Mouse (Mus musculus) left cerebral cortex, postnatal 14 days (tissue): Measurements from ENCODE around the gene Msx1. TPM values are rescaled to one million over a fixed set of nuclear protein-coding genes. Genes with fewer than 3 reads are reported as not detected.
"Not testable (repeated sequence)": the region's sequence is repeated elsewhere in the genome, so short reads cannot be mapped to it uniquely, and the experiment has no call there.

Experiments used
- DNase-seq, 2 experiments: peaks; one replicate each; pipeline ENCODE4 v3.0.0; 2021 to 2022; ENCODE audit warnings: low spot score in 2 of 2, mixed read lengths in 1 of 2
- intact Hi-C: fragments of 180-260 bp; cut with DNase I; formaldehyde crosslinking; loops from one replicate; pipeline ENCODE4 v1.15.1; 2025
- long read RNA-seq, 2 experiments: library from polyadenylated mRNA; stranded (forward); transcript quantifications; one replicate each; pipeline ENCODE4 v2.0.0; 2021
- total RNA-seq, 2 experiments: library from RNA; stranded (reverse); gene quantifications; 2 replicates each; pipeline ENCODE4 v1.2.3; 2021

The Msx1 gene
- total RNA-seq: 1 to 10 TPM; 3.1 to 4.1 TPM
- long read RNA-seq, experiment 1, transcript Msx1-201 (2 exons, 1,935 nt): major isoform, 5 of 5 reads
- long read RNA-seq, experiment 1, partial matches to known transcripts: 0 of 5 reads
- long read RNA-seq, experiment 1, other reads (novel, unspliced or antisense): 0 of 5 reads
- long read RNA-seq, experiment 2, transcript Msx1-201 (2 exons, 1,935 nt): major isoform, 15 of 16 reads
- long read RNA-seq, experiment 2, partial matches to known transcripts: 0 of 16 reads
- long read RNA-seq, experiment 2, other reads (novel, unspliced or antisense): 0 of 16 reads

DNA sequence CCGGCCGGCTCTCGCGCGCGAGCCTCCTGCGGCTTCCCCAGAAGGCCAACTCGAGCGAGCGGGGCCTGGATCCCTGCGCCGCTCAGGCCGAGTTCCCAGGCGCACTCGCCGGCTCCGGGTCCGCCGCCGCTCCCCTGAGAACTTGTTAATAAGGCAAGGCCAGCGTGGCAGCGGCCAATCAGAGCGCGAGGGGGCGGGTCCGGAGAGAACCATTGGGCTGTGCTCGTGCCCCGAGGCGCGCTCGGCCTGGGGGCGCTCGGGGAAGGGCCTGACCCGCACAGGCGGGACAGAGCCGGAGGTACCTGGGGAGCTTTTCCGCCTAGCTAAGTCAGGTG, at the start of gene Msx1:
Msx1 (minus strand) TSS at position 123 of the 335 bp plus-strand sequence.
- DNase-seq: peak in 1 of 2 experiments; percentile 55
- intact Hi-C loops: no loop called here

DNA sequence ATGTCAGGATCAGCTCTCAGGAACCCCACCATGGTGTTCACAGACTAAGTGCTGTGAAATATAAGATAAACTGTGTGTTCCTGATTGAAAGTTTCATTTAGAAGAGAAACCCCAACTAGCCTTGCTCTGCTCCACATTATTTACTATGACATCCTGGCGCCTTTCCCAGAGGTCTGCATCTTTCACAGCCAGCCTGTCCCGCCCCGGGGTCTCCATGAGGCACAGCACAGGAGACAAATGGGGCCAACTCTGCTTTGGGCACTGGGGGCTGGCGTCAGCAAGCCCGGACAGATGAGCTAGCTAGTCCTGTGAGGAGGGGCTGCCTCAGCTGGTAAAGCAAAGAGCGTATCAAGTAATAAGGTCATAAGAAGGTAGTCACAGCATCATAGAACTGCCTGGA, 41.1 kb upstream of the Msx1 start:
- intact Hi-C loops: no loop called here
- no peak for DNase-seq

DNA sequence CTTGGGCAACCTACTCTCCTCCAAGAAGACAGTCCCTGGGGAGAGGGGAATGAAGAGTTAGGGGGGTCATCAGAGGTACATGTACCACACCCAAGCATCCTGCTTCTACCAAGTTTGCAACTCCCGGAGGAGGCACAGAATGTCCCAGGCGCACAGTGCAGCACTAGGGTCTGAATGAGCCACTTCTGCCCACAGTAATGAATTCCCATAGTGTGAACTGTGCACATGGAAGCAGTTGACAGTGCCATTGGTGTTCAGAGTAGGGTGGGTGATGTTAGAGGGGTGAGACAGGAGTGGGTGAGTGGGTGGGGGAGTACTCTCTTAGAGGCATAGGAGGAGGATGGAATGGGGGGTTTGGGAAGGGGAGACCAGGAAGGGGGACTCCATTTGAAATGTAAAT, 39.9 kb upstream of the Msx1 start:
- DNase-seq: no peak
- intact Hi-C loops: no loop called here

- intact Hi-C loops: no loop called here
- no peak for DNase-seq
Observed at GRCm38 (mm10) chr5:37860846-37861245, 36.5 kb upstream of the Msx1 start.

- intact Hi-C loops: no loop called here
Observed at GRCm38 (mm10) chr5:37860151-37860721, 35.9 kb upstream of the Msx1 start.

DNA sequence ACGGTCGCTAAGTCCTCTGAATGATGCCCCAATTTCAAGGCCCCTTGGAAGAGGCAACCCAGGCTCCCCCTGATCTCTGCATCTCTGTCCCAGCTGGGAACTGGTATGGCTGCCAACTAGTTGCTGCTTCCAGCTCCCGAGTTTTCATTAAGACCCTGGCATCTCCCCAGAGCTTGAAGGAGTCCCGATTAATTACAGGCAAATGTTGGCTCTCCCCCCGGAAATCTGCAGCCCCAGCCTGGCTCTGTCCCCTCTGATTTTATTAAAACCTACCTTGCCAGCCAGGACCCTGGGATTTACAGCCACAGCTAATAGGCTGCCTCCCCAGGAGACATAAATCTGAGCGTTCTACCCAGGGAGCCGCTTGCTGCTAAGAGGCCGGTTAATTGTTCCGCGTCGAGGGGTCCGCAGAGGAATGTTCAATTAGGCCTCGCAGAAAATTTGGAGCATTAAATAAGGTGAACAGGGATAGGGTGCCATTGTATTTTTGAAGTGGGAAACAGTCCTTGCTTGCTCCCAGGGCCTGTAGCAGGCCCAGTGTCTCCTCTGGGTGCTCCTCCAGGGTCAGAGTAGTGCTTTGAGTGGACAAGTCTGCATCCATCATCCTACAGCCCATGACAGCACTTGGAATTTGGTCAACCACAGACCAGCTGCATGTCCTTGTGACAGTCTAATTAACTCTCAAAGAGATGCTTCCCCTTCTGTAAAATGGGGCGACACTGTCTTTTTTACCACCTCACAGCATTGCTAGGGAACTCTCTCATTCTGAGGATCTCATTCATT, 33.6 kb upstream of the Msx1 start:
- intact Hi-C loops: no loop called here
- DNase-seq: peak; percentile 46 to 52

More at GRCm38 (mm10) chr5:37860151-37860721, 35.9 kb upstream of the Msx1 start:
- peak; percentile 59 to 87 for DNase-seq

DNA sequence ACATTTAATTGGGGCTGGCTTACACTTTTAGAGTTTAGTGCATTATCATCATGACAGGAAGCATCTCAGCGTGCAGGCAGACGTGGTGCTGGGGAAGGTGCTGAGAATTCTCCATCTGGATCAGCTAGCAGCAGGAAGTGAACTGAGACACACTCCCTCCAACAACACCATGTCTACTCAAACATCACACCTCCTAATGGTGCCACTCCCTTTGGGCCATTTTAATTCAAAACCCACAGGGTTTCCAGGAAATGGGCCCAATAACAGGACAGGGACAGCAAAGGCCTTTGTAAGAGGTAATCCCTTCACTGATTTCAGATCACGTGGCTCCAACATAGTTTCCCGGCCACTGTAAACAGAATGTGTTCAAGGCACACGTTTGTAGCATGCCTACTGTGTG, 31.7 kb upstream of the Msx1 start:
- DNase-seq: no peak
- intact Hi-C loops: no loop called here

GRCm38 (mm10) chr5:37854233-37854632, 29.9 kb upstream of the Msx1 start:
- intact Hi-C loops: no loop called here
- DNase-seq: no peak

- intact Hi-C loops: no loop called here
- DNase-seq: no peak
Observed at GRCm38 (mm10) chr5:37851305-37851982, 27.1 kb upstream of the Msx1 start.

- intact Hi-C loops: no loop called here
- no peak for DNase-seq
Observed at GRCm38 (mm10) chr5:37848991-37849719, 24.8 kb upstream of the Msx1 start.

DNA sequence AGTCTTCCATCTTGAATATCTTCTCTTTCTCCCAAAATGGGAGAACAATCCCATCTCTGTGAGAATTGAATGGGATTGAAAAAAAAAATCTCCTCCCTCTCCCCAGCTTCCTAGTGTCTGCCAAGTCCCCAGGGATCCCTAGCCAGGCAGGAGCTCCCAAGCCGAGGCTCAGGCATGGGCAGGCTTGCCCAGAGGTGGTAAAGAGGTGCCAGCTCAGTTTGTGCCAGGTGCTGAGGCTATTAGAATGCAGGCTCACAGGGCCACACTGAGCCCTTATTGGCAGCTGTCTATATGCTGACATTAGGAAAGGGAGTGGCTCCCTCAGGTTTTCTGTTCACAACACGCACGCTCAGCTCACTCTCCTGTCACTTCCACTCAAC, 11.9 kb upstream of the Msx1 start:
- no peak for DNase-seq
- intact Hi-C loops: loop anchor here (5.0 kb wide), 1 partner anchor 71 kb away; no protein-coding TSS in a partner anchor

DNA sequence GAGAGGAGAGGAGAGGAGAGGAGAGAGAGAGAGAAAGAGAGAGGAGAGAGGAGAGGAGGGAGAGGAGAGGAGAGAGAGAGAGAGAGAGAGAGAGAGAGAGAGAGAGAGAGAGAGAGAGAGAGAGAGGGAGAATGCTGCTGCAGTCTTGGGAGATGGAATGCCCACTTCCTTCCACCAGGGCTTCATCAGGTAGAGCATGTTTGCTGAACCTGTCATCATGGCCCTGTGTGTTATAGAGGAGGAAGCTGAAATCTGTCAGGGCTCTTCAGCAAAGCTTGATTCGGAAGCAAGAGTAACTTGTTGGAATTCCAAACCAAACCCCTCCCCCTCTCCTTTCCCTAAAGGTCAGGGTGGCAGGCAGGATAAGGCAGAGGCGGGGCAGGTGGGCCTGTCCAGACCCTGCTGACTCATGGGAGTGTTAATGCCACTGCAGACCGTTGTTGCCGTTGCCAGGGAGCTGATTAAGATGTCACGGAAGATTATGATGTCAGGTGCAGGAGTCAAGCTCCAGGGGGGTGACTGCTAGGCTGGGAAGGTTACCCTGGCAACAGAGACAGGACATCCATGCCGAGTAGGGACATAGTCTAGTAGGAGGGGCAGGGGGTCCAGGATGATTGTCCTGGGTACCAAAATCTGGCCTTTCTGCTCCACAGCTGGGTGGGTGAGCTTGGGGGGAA, 11.3 kb upstream of the Msx1 start:
- intact Hi-C loops: loop anchor here (5.0 kb wide), 1 partner anchor 72 kb away; no protein-coding TSS in a partner anchor
- DNase-seq: no peak

GRCm38 (mm10) chr5:37832766-37833165, 8.4 kb upstream of the Msx1 start:
- intact Hi-C loops: no loop called here
- DNase-seq: no peak

- intact Hi-C loops: no loop called here
- DNase-seq: no peak
Observed at GRCm38 (mm10) chr5:37832031-37832430, 7.6 kb upstream of the Msx1 start.

GRCm38 (mm10) chr5:37830436-37830835, 6.1 kb upstream of the Msx1 start:
- peak in 1 of 2 experiments; percentile 25 for DNase-seq

GRCm38 (mm10) chr5:37829926-37830325, 5.5 kb upstream of the Msx1 start:
- intact Hi-C loops: no loop called here

More at GRCm38 (mm10) chr5:37830436-37830835, 6.1 kb upstream of the Msx1 start:
- intact Hi-C loops: not testable (repeated sequence)

DNA sequence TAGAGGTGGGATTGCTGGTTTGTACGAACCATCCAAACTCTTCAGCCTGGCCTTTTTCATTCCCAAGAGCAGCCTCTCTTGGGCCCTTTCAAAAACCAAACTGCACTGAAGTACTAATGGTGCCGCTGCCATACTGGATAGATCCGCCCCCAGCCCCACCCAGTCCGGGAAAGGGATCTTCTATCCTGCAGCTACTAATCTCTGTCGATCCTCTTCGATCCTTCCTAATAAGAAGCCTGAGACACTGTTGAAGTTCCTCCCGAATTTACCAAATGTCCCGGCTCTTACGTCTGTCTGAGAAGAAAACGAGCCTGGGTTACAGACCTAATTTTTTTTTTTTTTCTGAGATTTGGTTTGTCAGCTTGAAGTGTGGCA, 4.9 kb upstream of the Msx1 start:
- intact Hi-C loops: no loop called here

More at GRCm38 (mm10) chr5:37829926-37830325, 5.5 kb upstream of the Msx1 start:
- no peak for DNase-seq

GRCm38 (mm10) chr5:37828591-37829295, 4.4 kb upstream of the Msx1 start:
- DNase-seq: no peak
- intact Hi-C loops: no loop called here

More for the DNA sequence above, 4.9 kb upstream of the Msx1 start:
- DNase-seq: no peak
